Mouse (Mus musculus): ENCODE measurements around the gene Clec12a. TPM values are rescaled to one million over a fixed set of nuclear protein-coding genes. Genes with fewer than 3 reads are reported as not detected.

Gene Clec12a
- total and polyA plus RNA-seq, 2 experiments from 2014 or later: 0.33 to 0.49 TPM

- ATAC-seq (ENCODE audit: low FRiP score): no peak
- no peaks in the 10 kb centered on the region for H3K36me3 ChIP-seq (ENCODE audit: insufficient read depth, low read length)
- no peak within 1 kb of the TSS for H3K9ac ChIP-seq (replicated peaks; ENCODE audit: low read length, poor library complexity, severe bottlenecking)
- no peaks in the 10 kb centered on the region for H3K4me1 ChIP-seq (ENCODE audit: insufficient read depth, low read length)
- H3K27ac ChIP-seq (ENCODE audit: low read depth, low read length): no peak within 1 kb of the TSS
- no peak for TF ChIP-seq CTCF (IDR thresholded peaks at IDR 0.05)
- no peak within 1 kb of the TSS for H3K4me2 ChIP-seq (ENCODE audit: low read depth, low read length, poor library complexity, severe bottlenecking)
- H3K4me3 ChIP-seq (ENCODE audit: low read depth, low read length): no peak within 1 kb of the TSS
- no peak for DNase-seq (ENCODE audit: low spot score)
- H3K9me3 ChIP-seq (ENCODE audit: low read length): no peaks in the 10 kb centered on the region
- 93% methylated on average over 2 of the region's 2 CpGs for WGBS
- no peaks in the 10 kb centered on the region for H3K27me3 ChIP-seq (ENCODE audit: insufficient read depth, low read length)
These were observed 66.1 kb downstream of the Clec12a start, which contains the start of gene Clec9a for GRCm38 (mm10) chr6:129408562-129408961. Clec9a (plus strand) TSS chr6:129408862.

GRCm38 (mm10) chr6:129414177-129414576 is 71.7 kb downstream of the Clec12a start:
- no peak overlapping the region for H3K4me3 ChIP-seq (ENCODE audit: low read depth, low read length)
- WGBS: 78% methylated on average over 1 of the region's 1 CpGs
- no peak overlapping the region for H3K27ac ChIP-seq (ENCODE audit: low read depth, low read length)
- no peak overlapping the region for H3K4me2 ChIP-seq (ENCODE audit: low read depth, low read length, poor library complexity, severe bottlenecking)
- no peaks in the 10 kb centered on the region for H3K9me3 ChIP-seq (ENCODE audit: low read length)
- H3K27me3 ChIP-seq (ENCODE audit: insufficient read depth, low read length): no peaks in the 10 kb centered on the region
- ATAC-seq (ENCODE audit: low FRiP score) (peak; percentile 54; the same call in 1 of the 2 replicates), DNase-seq (ENCODE audit: low spot score) (no peak)
- no peak overlapping the region for H3K9ac ChIP-seq (replicated peaks; ENCODE audit: low read length, poor library complexity, severe bottlenecking)
- H3K4me1 ChIP-seq (ENCODE audit: insufficient read depth, low read length): no peaks in the 10 kb centered on the region
- H3K36me3 ChIP-seq (ENCODE audit: insufficient read depth, low read length): no peaks in the 10 kb centered on the region
- no peak for TF ChIP-seq CTCF (IDR thresholded peaks at IDR 0.05)

Other genes with a start within 250 kb of the Clec12a start
- not detected in 2 replicates for gene Clec2e, start 241.8 kb upstream of the Clec12a start, total RNA-seq (2014; rRNA removed)
- not detected in 2 replicates for gene Clec2e, start 241.8 kb upstream of the Clec12a start, polyA plus RNA-seq (2015; fragmentation: Nextera tagmentation; extraction: Ambion mirVana)
- gene Clec2d, start 162.1 kb upstream of the Clec12a start, total RNA-seq (2014; rRNA removed): 11.0 and 12.9 TPM in 2 replicates
- 0.13 TPM in 1 of 2 replicates, not detected in the other for gene Clec2d, start 162.1 kb upstream of the Clec12a start, polyA plus RNA-seq (2015; fragmentation: Nextera tagmentation; extraction: Ambion mirVana)
- not detected in 2 replicates for gene Cd69, start 67.3 kb upstream of the Clec12a start, total RNA-seq (2014; rRNA removed)
- not detected in 2 replicates for gene Cd69, start 67.3 kb upstream of the Clec12a start, polyA plus RNA-seq (2015; fragmentation: Nextera tagmentation; extraction: Ambion mirVana)
- gene 4922502D21Rik, start 10.9 kb upstream of the Clec12a start, total RNA-seq (2014; rRNA removed): not detected in 2 replicates
- gene 4922502D21Rik, start 10.9 kb upstream of the Clec12a start, polyA plus RNA-seq (2015; fragmentation: Nextera tagmentation; extraction: Ambion mirVana): not detected in 2 replicates
- not detected in 2 replicates for gene Clec12b, start 43.2 kb downstream of the Clec12a start, total RNA-seq (2014; rRNA removed)
- gene Clec12b, start 43.2 kb downstream of the Clec12a start, polyA plus RNA-seq (2015; fragmentation: Nextera tagmentation; extraction: Ambion mirVana): 0.23 and 0.37 TPM in 2 replicates
- not detected in 2 replicates for gene Clec1b, start 54.6 kb downstream of the Clec12a start, total RNA-seq (2014; rRNA removed)
- gene Clec1b, start 54.6 kb downstream of the Clec12a start, polyA plus RNA-seq (2015; fragmentation: Nextera tagmentation; extraction: Ambion mirVana): 0.46 and 0.61 TPM in 2 replicates
- gene Clec9a, start 66.2 kb downstream of the Clec12a start, total RNA-seq (2014; rRNA removed): not detected in 2 replicates
- gene Clec9a, start 66.2 kb downstream of the Clec12a start, polyA plus RNA-seq (2015; fragmentation: Nextera tagmentation; extraction: Ambion mirVana): 0.07 and 0.44 TPM in 2 replicates
- gene Clec1a, start 109.3 kb downstream of the Clec12a start, total RNA-seq (2014; rRNA removed): 1.9 and 5.6 TPM in 2 replicates
- 2.6 and 2.8 TPM in 2 replicates for gene Clec1a, start 109.3 kb downstream of the Clec12a start, polyA plus RNA-seq (2015; fragmentation: Nextera tagmentation; extraction: Ambion mirVana)
- not detected in 2 replicates for gene Olr1, start 164.5 kb downstream of the Clec12a start, total RNA-seq (2014; rRNA removed)
- not detected in 2 replicates for gene Olr1, start 164.5 kb downstream of the Clec12a start, polyA plus RNA-seq (2015; fragmentation: Nextera tagmentation; extraction: Ambion mirVana)
- not detected in 2 replicates for gene Tmem52b, start 169.9 kb downstream of the Clec12a start, total RNA-seq (2014; rRNA removed)
- not detected in 2 replicates for gene Tmem52b, start 169.9 kb downstream of the Clec12a start, polyA plus RNA-seq (2015; fragmentation: Nextera tagmentation; extraction: Ambion mirVana)
- 281 and 333 TPM in 2 replicates for gene Gabarapl1, start 190.5 kb downstream of the Clec12a start, total RNA-seq (2014; rRNA removed)
- gene Gabarapl1, start 190.5 kb downstream of the Clec12a start, polyA plus RNA-seq (2015; fragmentation: Nextera tagmentation; extraction: Ambion mirVana): 276 and 278 TPM in 2 replicates
- gene Klre1, start 235.2 kb downstream of the Clec12a start, total RNA-seq (2014; rRNA removed): 0.24 TPM in 1 of 2 replicates, not detected in the other
- gene Klre1, start 235.2 kb downstream of the Clec12a start, polyA plus RNA-seq (2015; fragmentation: Nextera tagmentation; extraction: Ambion mirVana): 0.15 and 0.34 TPM in 2 replicates
- not detected in 2 replicates for gene Klrd1, start 249.1 kb downstream of the Clec12a start, total RNA-seq (2014; rRNA removed)
- not detected in 2 replicates for gene Klrd1, start 249.1 kb downstream of the Clec12a start, polyA plus RNA-seq (2015; fragmentation: Nextera tagmentation; extraction: Ambion mirVana)